Comparison of ENCODE assay signal across 18 mouse cellular contexts in the genomic region with DNA sequence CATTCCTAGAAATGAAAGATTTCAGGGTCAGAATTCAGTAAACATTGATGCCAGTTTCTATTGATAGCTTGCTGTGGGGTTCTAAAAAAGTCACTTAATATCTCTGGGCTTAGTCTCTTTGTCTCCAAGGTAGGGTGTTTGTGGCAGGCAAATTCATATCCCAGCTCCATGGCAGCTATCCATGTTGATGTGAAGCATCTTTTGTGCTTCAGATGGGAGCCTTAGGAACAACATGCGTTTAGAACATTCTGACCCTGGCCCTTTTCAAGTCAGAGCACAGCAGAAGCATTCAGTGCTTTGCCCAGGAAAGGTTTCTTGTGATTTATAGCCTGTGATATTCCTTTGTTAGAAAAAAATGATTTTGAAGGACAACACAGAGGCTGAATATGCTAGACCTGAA.
DNase-seq lines count a peak whose midpoint lies in the region; ATAC-seq lines count a peak whose summit lies in the region.
"Had no signal": no experiment of that assay in that cellular context is flagged by ENCODE, and none has a peak within 500 bp of the region (broad histone marks: within the 10 kb centered on the region; RNA-seq: fewer than 3 reads in every experiment).

No protein-coding gene starts in this region.

- no peaks in the 10 kb centered on the region for H3K36me3 ChIP-seq in hindbrain, embryonic 13.5 days
- no peaks in the 10 kb centered on the region for H3K36me3 ChIP-seq in hindbrain, embryonic 14.5 days (replicated peaks; ENCODE audit: control insufficient read depth, insufficient read depth)
- H3K36me3 ChIP-seq in embryonic facial prominence, embryonic 14.5 days (ENCODE audit: control insufficient read depth, insufficient read depth, low read length): no peaks in the 10 kb centered on the region
- no peaks in the 10 kb centered on the region for H3K36me3 ChIP-seq in forebrain, embryonic 14.5 days (ENCODE audit: control insufficient read depth, insufficient read depth, low read length)
- no peaks in the 10 kb centered on the region for H3K36me3 ChIP-seq in neural tube, embryonic 13.5 days
- H3K36me3 ChIP-seq: hindbrain, embryonic 15.5 days; lung, embryonic 15.5 days had no signal

- peak overlapping the region; percentile 26; the same call in 1 of the 2 replicates for H3K27ac ChIP-seq in hindbrain, embryonic 13.5 days
- H3K27ac ChIP-seq in hindbrain, embryonic 14.5 days: no peak overlapping the region
- no peak overlapping the region for H3K27ac ChIP-seq in embryonic facial prominence, embryonic 14.5 days (replicated peaks; ENCODE audit: low read depth, low read length)
- H3K27ac ChIP-seq in forebrain, embryonic 14.5 days (ENCODE audit: low read depth, low read length): peak overlapping the region; percentile 35; the same call in 1 of the 2 replicates
- H3K27ac ChIP-seq in neural tube, embryonic 13.5 days (replicated peaks): 0 out of 2 replicates have a peak overlapping the region, but pooled peaks have one; percentile 4
- H3K27ac ChIP-seq: hindbrain, embryonic 15.5 days; liver, embryonic 14.5 days; lung, embryonic 15.5 days had no signal

- H3K4me2 ChIP-seq in hindbrain, embryonic 13.5 days: no peak overlapping the region
- no peak overlapping the region for H3K4me2 ChIP-seq in hindbrain, embryonic 14.5 days (replicated peaks)
- peak overlapping the region; percentile 6; the same call in 1 of the 2 replicates for H3K4me2 ChIP-seq in embryonic facial prominence, embryonic 14.5 days (ENCODE audit: low read depth, low read length)
- no peak overlapping the region for H3K4me2 ChIP-seq in forebrain, embryonic 14.5 days (ENCODE audit: low read length)
- H3K4me2 ChIP-seq in neural tube, embryonic 13.5 days: no peak overlapping the region
- H3K4me2 ChIP-seq: heart, embryonic 11.5 days; lung, embryonic 15.5 days had no signal

- no peaks in the 10 kb centered on the region for H3K9me3 ChIP-seq in hindbrain, embryonic 13.5 days
- no peaks in the 10 kb centered on the region for H3K9me3 ChIP-seq in hindbrain, embryonic 14.5 days (ENCODE audit: control insufficient read depth, low read length)
- no peaks in the 10 kb centered on the region for H3K9me3 ChIP-seq in embryonic facial prominence, embryonic 14.5 days (ENCODE audit: control insufficient read depth, low read length)
- no peaks in the 10 kb centered on the region for H3K9me3 ChIP-seq in forebrain, embryonic 14.5 days (replicated peaks; ENCODE audit: control insufficient read depth, low read length)
- no peaks in the 10 kb centered on the region for H3K9me3 ChIP-seq in neural tube, embryonic 13.5 days
- H3K9me3 ChIP-seq: hindbrain, embryonic 15.5 days; lung, embryonic 15.5 days had no signal

- ATAC-seq in hindbrain, embryonic 13.5 days (ENCODE audit: low FRiP score): no peak
- no peak for ATAC-seq in hindbrain, embryonic 14.5 days (ENCODE audit: low FRiP score)
- no peak for ATAC-seq in embryonic facial prominence, embryonic 14.5 days (ENCODE audit: low read depth)
- ATAC-seq in forebrain, embryonic 14.5 days: 0 out of 2 replicates have a peak, but pooled peaks have one; percentile 7
- no peak for ATAC-seq in neural tube, embryonic 13.5 days (ENCODE audit: low read depth)
- ATAC-seq: intestine, postnatal 0 days had no signal

- H3K27me3 ChIP-seq in hindbrain, embryonic 13.5 days: no peaks in the 10 kb centered on the region
- no peaks in the 10 kb centered on the region for H3K27me3 ChIP-seq in hindbrain, embryonic 14.5 days (ENCODE audit: control insufficient read depth, insufficient read depth, low read length)
- H3K27me3 ChIP-seq in embryonic facial prominence, embryonic 14.5 days (replicated peaks; ENCODE audit: control insufficient read depth, insufficient read depth, low read length): no peaks in the 10 kb centered on the region
- H3K27me3 ChIP-seq in forebrain, embryonic 14.5 days (replicated peaks; ENCODE audit: control insufficient read depth, insufficient read depth, low read length): no peaks in the 10 kb centered on the region
- H3K27me3 ChIP-seq in neural tube, embryonic 13.5 days: no peaks in the 10 kb centered on the region
- H3K27me3 ChIP-seq: hindbrain, embryonic 15.5 days; lung, embryonic 15.5 days had no signal

- WGBS in hindbrain, embryonic 13.5 days: 39% methylated on average over 1 of the region's 1 CpGs
- WGBS in hindbrain, embryonic 14.5 days: 35% methylated on average over 1 of the region's 1 CpGs
- 67% methylated on average over 1 of the region's 1 CpGs for WGBS in embryonic facial prominence, embryonic 14.5 days
- WGBS in forebrain, embryonic 14.5 days: 74% methylated on average over 1 of the region's 1 CpGs
- WGBS in neural tube, embryonic 13.5 days: 30% methylated on average over 1 of the region's 1 CpGs

- no peak overlapping the region for H3K4me3 ChIP-seq in hindbrain, embryonic 13.5 days
- no peak overlapping the region for H3K4me3 ChIP-seq in hindbrain, embryonic 14.5 days (replicated peaks; ENCODE audit: low read length)
- no peak overlapping the region for H3K4me3 ChIP-seq in embryonic facial prominence, embryonic 14.5 days (ENCODE audit: low read depth, low read length)
- H3K4me3 ChIP-seq in forebrain, embryonic 14.5 days (ENCODE audit: low read depth, low read length): no peak overlapping the region
- no peak overlapping the region for H3K4me3 ChIP-seq in neural tube, embryonic 13.5 days
- H3K4me3 ChIP-seq: hindbrain, embryonic 15.5 days; lung, embryonic 15.5 days had no signal

- DNase-seq in hindbrain, embryonic 14.5 days (ENCODE audit: low spot score): no peak
- DNase-seq in embryonic facial prominence, embryonic 14.5 days (ENCODE audit: low spot score): no peak
- no peak for DNase-seq in forebrain, embryonic 14.5 days (ENCODE audit: low spot score)
- DNase-seq in right cerebral cortex, postnatal 4 days: no peak
- DNase-seq in urinary bladder, postnatal 10 days (ENCODE audit: low spot score): no peak
- DNase-seq: adrenal gland, postnatal 10 days; cerebellum, adult 9-11 months; heart, postnatal 10 days; kidney, postnatal 10 days; lung, postnatal 4 days; spleen, adult 18-20 months had no signal

- no peak overlapping the region for H3K9ac ChIP-seq in hindbrain, embryonic 13.5 days
- no peak overlapping the region for H3K9ac ChIP-seq in hindbrain, embryonic 14.5 days
- H3K9ac ChIP-seq in embryonic facial prominence, embryonic 14.5 days (ENCODE audit: low read depth, low read length): 0 out of 2 replicates have a peak overlapping the region, but pooled peaks have one; percentile 7
- no peak overlapping the region for H3K9ac ChIP-seq in forebrain, embryonic 14.5 days (ENCODE audit: low read length)
- no peak overlapping the region for H3K9ac ChIP-seq in neural tube, embryonic 13.5 days
- H3K9ac ChIP-seq: hindbrain, embryonic 15.5 days; liver, embryonic 14.5 days; lung, embryonic 15.5 days had no signal

- peaks cover 16% of the 10 kb centered on the region for H3K4me1 ChIP-seq in hindbrain, embryonic 13.5 days (replicated peaks)
- H3K4me1 ChIP-seq in hindbrain, embryonic 14.5 days (replicated peaks; ENCODE audit: control insufficient read depth, insufficient read depth, low read length): peaks cover 7% of the 10 kb centered on the region; the same call in 1 of the 2 replicates
- peaks cover 9% of the 10 kb centered on the region; the same call in 1 of the 2 replicates for H3K4me1 ChIP-seq in embryonic facial prominence, embryonic 14.5 days (ENCODE audit: control insufficient read depth, insufficient read depth, low read length)
- H3K4me1 ChIP-seq in forebrain, embryonic 14.5 days (ENCODE audit: control insufficient read depth, insufficient read depth, low read length): peaks cover 2% of the 10 kb centered on the region; the same call in 1 of the 2 replicates
- H3K4me1 ChIP-seq in neural tube, embryonic 13.5 days (replicated peaks): peaks cover 10% of the 10 kb centered on the region

Comparison
In these comparisons a context has a peak if more than half of its experiments do, and no peak if none do; other contexts are left out.
1. H3K27ac ChIP-seq: peak in hindbrain, embryonic 13.5 days (single experiment), forebrain, embryonic 14.5 days (single experiment) and neural tube, embryonic 13.5 days (single experiment); none in hindbrain, embryonic 14.5 days (single experiment) and embryonic facial prominence, embryonic 14.5 days (single experiment).